Mouse (Mus musculus): ENCODE measurements at regions not wholly inside any gene's neighbourhood (a gene's known extent, or its start where the extent isn't known, plus 50 kb on each side); places are given as distances from the start of the nearest gene placed in this dataset.

GRCm38 (mm10) chr12:86580132-86580718 is 98.3 kb upstream of the Vash1 start:
- no peak for TF ChIP-seq RAD21 (IDR thresholded peaks at IDR 0.05; ENCODE audit: low read depth, low read length)
- no peak for TF ChIP-seq CTCF (conservative IDR thresholded peaks at IDR 0.05 in 1 of 2, IDR thresholded peaks at IDR 0.05 in 1 of 2; ENCODE audit: low read depth in 2 of 2, low read length in 2 of 2)
- no peak for TF ChIP-seq POLR2A (IDR thresholded peaks at IDR 0.05; ENCODE audit: low read depth, low read length)
- TF ChIP-seq MAX (IDR thresholded peaks at IDR 0.05; ENCODE audit: low read length) = no peak
- TF ChIP-seq UBTF (IDR thresholded peaks at IDR 0.05; ENCODE audit: low read depth, low read length) = no peak
- no peak for TF ChIP-seq BHLHE40 (IDR thresholded peaks at IDR 0.05; ENCODE audit: low read depth, low read length)
